Mouse (Mus musculus) liver, embryonic 16.5 days (tissue): ENCODE data around the gene Nme3. TPM values are rescaled to one million over a fixed set of nuclear protein-coding genes. Genes with fewer than 3 reads are reported as not detected.
A peak's percentile ranks its signal among the peaks of the same experiment; 100 is the strongest.

Experiments used
- ATAC-seq: fragments of 200-750 bp; cut with Nextera tagmentation; 2 replicates; pipeline ENCODE4 v1.8.0; 2017; ENCODE audit warnings: low read depth, mild to moderate bottlenecking, moderate number of reproducible peaks, moderate library complexity
- H3K27ac ChIP-seq: fragments of 300-500 bp; sonication (generic); 2 replicates; pipeline ENCODE4 v1.5.1; 2014; ENCODE audit warnings: mild to moderate bottlenecking, low read length
- H3K27me3 ChIP-seq: fragments of 300-500 bp; sonication (generic); 2 replicates; pipeline ENCODE4 v1.6.1; 2014; ENCODE audit warnings: low read depth, low read length, mixed read lengths; ENCODE audit not compliant: control insufficient read depth, insufficient read depth
- H3K36me3 ChIP-seq: fragments of 300-500 bp; sonication (generic); 2 replicates; pipeline ENCODE4 v1.6.1; 2014; ENCODE audit warnings: mild to moderate bottlenecking; ENCODE audit not compliant: control insufficient read depth, insufficient read depth
- H3K4me1 ChIP-seq: fragments of 300-500 bp; sonication (generic); 2 replicates; pipeline ENCODE4 v1.6.1; 2014; ENCODE audit warnings: low read depth, low read length, mixed read lengths; ENCODE audit not compliant: control insufficient read depth
- H3K4me2 ChIP-seq: fragments of 300-500 bp; sonication (generic); 2 replicates; pipeline ENCODE4 v1.6.1; 2014; ENCODE audit warnings: low read depth, low read length, mixed read lengths
- H3K4me3 ChIP-seq: fragments of 300-500 bp; sonication (generic); 2 replicates; pipeline ENCODE4 v1.5.1; 2014; ENCODE audit warnings: low read depth, mild to moderate bottlenecking, low read length
- H3K9ac ChIP-seq: fragments of 300-500 bp; sonication (generic); 2 replicates; pipeline ENCODE4 v1.6.1; 2014; ENCODE audit warnings: low read depth, low read length
- H3K9me3 ChIP-seq: fragments of 300-500 bp; sonication (generic); replicated peaks from 2 replicates; pipeline ENCODE4 v1.6.1; 2016; ENCODE audit warnings: low read length; ENCODE audit not compliant: control insufficient read depth
- WGBS: fragments of 180-500 bp; shearing (Covaris S2); extraction: QIAGEN DNeasy Blood & Tissue Kit; methylation state at CpG from one replicate; pipeline ENCODE4 v1.1.7; 2014; ENCODE audit not compliant: insufficient replicate concordance; 5-methylcytosine and 5-hydroxymethylcytosine counted together
- polyA plus RNA-seq: library from polyadenylated mRNA; unstranded; fragments of >200 nt; fragmentation: Nextera tagmentation; extraction: Ambion mirVana; gene quantifications from 2 replicates; pipeline ENCODE4 v1.2.1, GENCODE M21; 2015

Gene Nme3
- polyA plus RNA-seq, 1 experiment from 2014 or later, result 46.7 TPM

GRCm38 (mm10) chr17:24886932-24887271 lies 9.4 kb upstream of the Nme3 start:
- Histone ChIP-seq H3K9me3 (no peaks in the 10 kb centered on the region), H3K4me3 (peak overlapping the region; percentile 94), H3K36me3 (peaks cover 52% of the 10 kb centered on the region), H3K27ac (peak overlapping the region; percentile 92), H3K9ac (peak overlapping the region; percentile 98), H3K4me1 (peaks cover 28% of the 10 kb centered on the region), H3K4me2 (peak overlapping the region; percentile 75), H3K27me3 (no peaks in the 10 kb centered on the region)
- under 1% methylated on average over 18 of the region's 18 CpGs for WGBS
- ATAC-seq, result peak; percentile 15

GRCm38 (mm10) chr17:24887291-24888080 lies 8.8 kb upstream of the Nme3 start:
- 54% methylated on average over 18 of the region's 18 CpGs for WGBS
- Histone ChIP-seq H3K9ac (peak overlapping the region; percentile 98), H3K9me3 (no peaks in the 10 kb centered on the region), H3K4me3 (peak overlapping the region; percentile 94), H3K27ac (peak overlapping the region; percentile 92), H3K36me3 (peaks cover 53% of the 10 kb centered on the region), H3K27me3 (no peaks in the 10 kb centered on the region), H3K4me1 (peaks cover 28% of the 10 kb centered on the region), H3K4me2 (peak overlapping the region; percentile 75)
- ATAC-seq, result no peak

- H3K36me3 ChIP-seq, result peaks cover 49% of the 10 kb centered on the region
- no peaks in the 10 kb centered on the region for H3K9me3 ChIP-seq
- H3K27me3 ChIP-seq, result no peaks in the 10 kb centered on the region
- ATAC-seq, result no peak
- 86% methylated on average over 3 of the region's 3 CpGs for WGBS
- peaks cover 35% of the 10 kb centered on the region for H3K4me1 ChIP-seq
- no peak overlapping the region for H3K9ac ChIP-seq
- peak overlapping the region; percentile 75; the same call in 1 of the 2 replicates for H3K4me2 ChIP-seq
- H3K27ac ChIP-seq, result no peak overlapping the region
- H3K4me3 ChIP-seq, result no peak overlapping the region
Measured at GRCm38 (mm10) chr17:24888862-24889261, 7.4 kb upstream of the Nme3 start.

GRCm38 (mm10) chr17:24890151-24891092 lies 5.9 kb upstream of the Nme3 start:
- H3K9me3 ChIP-seq, result no peaks in the 10 kb centered on the region
- no peak overlapping the region for H3K4me3 ChIP-seq
- 86% methylated on average over 19 of the region's 19 CpGs for WGBS
- no peak overlapping the region for H3K9ac ChIP-seq
- H3K4me2 ChIP-seq, result no peak overlapping the region
- no peak for ATAC-seq
- peaks cover 47% of the 10 kb centered on the region for H3K36me3 ChIP-seq
- H3K27me3 ChIP-seq, result no peaks in the 10 kb centered on the region
- H3K27ac ChIP-seq, result peak overlapping the region; percentile 8; the same call in 1 of the 2 replicates
- peaks cover 35% of the 10 kb centered on the region for H3K4me1 ChIP-seq

GRCm38 (mm10) chr17:24891321-24891720 lies 5.0 kb upstream of the Nme3 start:
- Histone ChIP-seq H3K9me3 (no peaks in the 10 kb centered on the region), H3K27me3 (no peaks in the 10 kb centered on the region), H3K9ac (no peak overlapping the region), H3K27ac (no peak overlapping the region), H3K4me1 (peaks cover 40% of the 10 kb centered on the region), H3K4me2 (no peak overlapping the region), H3K4me3 (no peak overlapping the region), H3K36me3 (peaks cover 47% of the 10 kb centered on the region)
- no peak for ATAC-seq
- 84% methylated on average over 13 of the region's 13 CpGs for WGBS

- Histone ChIP-seq H3K4me2 (no peak overlapping the region), H3K36me3 (peaks cover 47% of the 10 kb centered on the region), H3K27me3 (no peaks in the 10 kb centered on the region), H3K4me3 (no peak overlapping the region), H3K27ac (no peak overlapping the region), H3K9me3 (no peaks in the 10 kb centered on the region), H3K9ac (no peak overlapping the region), H3K4me1 (peaks cover 46% of the 10 kb centered on the region)
- WGBS, result 86% methylated on average over 12 of the region's 12 CpGs
- ATAC-seq, result no peak
Measured at GRCm38 (mm10) chr17:24892785-24893184, 3.5 kb upstream of the Nme3 start.

GRCm38 (mm10) chr17:24893276-24893675 lies 3.0 kb upstream of the Nme3 start:
- Histone ChIP-seq H3K4me3 (no peak overlapping the region), H3K36me3 (peaks cover 45% of the 10 kb centered on the region), H3K4me2 (no peak overlapping the region; the same call in 1 of the 2 replicates), H3K27me3 (no peaks in the 10 kb centered on the region), H3K9ac (no peak overlapping the region), H3K27ac (no peak overlapping the region), H3K9me3 (no peaks in the 10 kb centered on the region), H3K4me1 (peaks cover 44% of the 10 kb centered on the region)
- ATAC-seq, result no peak
- 93% methylated on average over 2 of the region's 2 CpGs for WGBS

GRCm38 (mm10) chr17:24894061-24894994 lies 2.0 kb upstream of the Nme3 start:
- H3K36me3 ChIP-seq, result peaks cover 50% of the 10 kb centered on the region
- ATAC-seq, result peak; percentile 12

More at GRCm38 (mm10) chr17:24894061-24894994, 2.0 kb upstream of the Nme3 start:
- H3K27me3 ChIP-seq, result no peaks in the 10 kb centered on the region
- peak overlapping the region; percentile 93 for H3K9ac ChIP-seq
- peak overlapping the region; percentile 96 for H3K4me2 ChIP-seq
- WGBS, result 7% methylated on average over 31 of the region's 31 CpGs
- H3K4me3 ChIP-seq, result peak overlapping the region; percentile 96
- H3K27ac ChIP-seq, result peak overlapping the region; percentile 87
- H3K4me1 ChIP-seq, result peaks cover 39% of the 10 kb centered on the region
- no peaks in the 10 kb centered on the region for H3K9me3 ChIP-seq
